Mouse (Mus musculus) megakaryocyte progenitor cell, adult 5-6 weeks (primary cell): ENCODE measurements around the gene Nrde2. TPM values are rescaled to one million over a fixed set of nuclear protein-coding genes. Genes with fewer than 3 reads are reported as not detected.

Experiments
- total RNA-seq, 2 experiments: library from RNA; stranded (forward) in 1 of 2; stranded (reverse) in 1 of 2; fragments of 157-497, 149-512 nt in 1 of 2; fragments of 200-1000 nt in 1 of 2; gene quantifications; 2 replicates each; pipeline versions ENCODE4 v1.2.3 to v1.2.4; 2015 to 2017

Gene Nrde2
- total RNA-seq, 2 experiments from 2014 or later, result 6.5 to 24.0 TPM

Other genes starting within 250 kb of the Nrde2 start
- gene Kcnk13, start 195.2 kb downstream of the Nrde2 start, total RNA-seq (2015), result 0.37 and 0.49 TPM in 2 replicates
- gene Kcnk13, start 195.2 kb downstream of the Nrde2 start, total RNA-seq (2017), result 0.46 TPM in 1 of 2 replicates, not detected in the other
- gene Psmc1, start 49.5 kb downstream of the Nrde2 start, total RNA-seq (2015), result 236 and 253 TPM in 2 replicates
- gene Psmc1, start 49.5 kb downstream of the Nrde2 start, total RNA-seq (2017), result 265 and 368 TPM in 2 replicates
- 340 and 447 TPM in 2 replicates for gene Calm1, start 39.8 kb upstream of the Nrde2 start, total RNA-seq (2015)
- 536 and 549 TPM in 2 replicates for gene Calm1, start 39.8 kb upstream of the Nrde2 start, total RNA-seq (2017)